Mouse (Mus musculus) midbrain, embryonic 13.5 days (tissue): ENCODE results near the gene Rhob. TPM values are rescaled to one million over a fixed set of nuclear protein-coding genes. Genes with fewer than 3 reads are reported as not detected.
A peak's percentile ranks its signal among the peaks of the same experiment; 100 is the strongest.
"Not testable (repeated sequence)": the region's sequence is repeated elsewhere in the genome, so short reads cannot be mapped to it uniquely, and the experiment has no call there.

Experiments
- ATAC-seq: fragments of 200-750 bp; cut with Nextera tagmentation; 2 replicates; pipeline ENCODE4 v1.8.0; 2017; ENCODE audit warnings: mild to moderate bottlenecking, moderate TSS enrichment, moderate library complexity
- H3K27ac ChIP-seq: fragments of 300-500 bp; sonication (generic); 2 replicates; pipeline ENCODE4 v1.5.1; 2015; ENCODE audit warnings: inconsistent platforms, mild to moderate bottlenecking, moderate library complexity
- H3K27me3 ChIP-seq: fragments of 300-500 bp; sonication (generic); 2 replicates; pipeline ENCODE4 v1.6.1; 2015; ENCODE audit warnings: mild to moderate bottlenecking, inconsistent platforms
- H3K36me3 ChIP-seq: fragments of 300-500 bp; sonication (generic); 2 replicates; pipeline ENCODE4 v1.6.1; 2015; ENCODE audit warnings: mild to moderate bottlenecking, inconsistent platforms
- H3K4me1 ChIP-seq: fragments of 300-500 bp; sonication (generic); replicated peaks from 2 replicates; pipeline ENCODE4 v1.6.1; 2015; ENCODE audit warnings: inconsistent platforms
- H3K4me2 ChIP-seq: fragments of 300-500 bp; sonication (generic); replicated peaks from 2 replicates; pipeline ENCODE4 v1.6.1; 2015; ENCODE audit warnings: moderate library complexity, mild to moderate bottlenecking, inconsistent platforms
- H3K4me3 ChIP-seq: fragments of 300-500 bp; sonication (generic); replicated peaks from 2 replicates; pipeline ENCODE4 v1.5.1; 2015; ENCODE audit warnings: mild to moderate bottlenecking, inconsistent platforms
- H3K9ac ChIP-seq: fragments of 300-500 bp; sonication (generic); replicated peaks from 2 replicates; pipeline ENCODE4 v1.6.1; 2015; ENCODE audit warnings: mild to moderate bottlenecking, inconsistent platforms
- H3K9me3 ChIP-seq: fragments of 300-500 bp; sonication (generic); 2 replicates; pipeline ENCODE4 v1.6.1; 2016; ENCODE audit warnings: mild to moderate bottlenecking, inconsistent platforms
- WGBS: fragments of 180-500 bp; shearing (Covaris S2); methylation state at CpG from one replicate; pipeline ENCODE4 v1.1.7; 2015; 5-methylcytosine and 5-hydroxymethylcytosine counted together
- polyA plus RNA-seq: library from polyadenylated mRNA; unstranded; fragments of >200 nt; fragmentation: Nextera tagmentation; extraction: Ambion mirVana; gene quantifications from 2 replicates; pipeline ENCODE4 v1.2.1, GENCODE M21; 2015

The Rhob gene
- polyA plus RNA-seq, 1 experiment from 2014 or later, result 67.8 TPM

DNA sequence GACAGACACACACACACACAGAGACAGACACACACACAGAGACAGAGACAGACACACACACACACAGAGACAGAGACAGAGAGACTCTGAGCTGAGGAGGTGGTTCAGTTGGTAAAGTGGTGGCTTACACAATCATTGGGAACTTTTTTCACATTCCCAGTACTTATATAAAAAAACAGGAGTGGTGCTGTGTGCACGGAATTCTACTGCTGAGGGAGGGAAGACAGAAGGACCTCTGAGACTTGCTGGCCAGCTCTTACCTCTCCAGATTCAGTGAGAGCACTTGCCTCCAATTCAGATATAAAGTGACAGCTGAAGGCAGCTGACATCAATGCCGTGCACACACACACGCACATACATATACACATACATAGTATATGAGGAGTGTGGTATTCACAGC lies 34.1 kb downstream of the Rhob start:
- H3K4me1 ChIP-seq, result peaks cover 15% of the 10 kb centered on the region
- no peak overlapping the region for H3K9ac ChIP-seq
- no peak overlapping the region for H3K27ac ChIP-seq
- no peaks in the 10 kb centered on the region for H3K27me3 ChIP-seq
- ATAC-seq, result no peak
- no peak overlapping the region for H3K4me2 ChIP-seq
- WGBS, result 84% methylated on average over 3 of the region's 3 CpGs
- no peaks in the 10 kb centered on the region for H3K36me3 ChIP-seq
- no peaks in the 10 kb centered on the region for H3K9me3 ChIP-seq
- H3K4me3 ChIP-seq, result no peak overlapping the region

GRCm38 (mm10) chr12:8464961-8465360 lies 34.8 kb downstream of the Rhob start:
- no peak overlapping the region for H3K4me2 ChIP-seq
- no peaks in the 10 kb centered on the region for H3K27me3 ChIP-seq
- no peak overlapping the region for H3K9ac ChIP-seq
- WGBS, result 89% methylated on average over 5 of the region's 5 CpGs
- H3K4me1 ChIP-seq, result peaks cover 15% of the 10 kb centered on the region
- no peak for ATAC-seq
- H3K36me3 ChIP-seq, result no peaks in the 10 kb centered on the region
- H3K4me3 ChIP-seq, result no peak overlapping the region
- no peak overlapping the region for H3K27ac ChIP-seq
- H3K9me3 ChIP-seq, result no peaks in the 10 kb centered on the region

DNA sequence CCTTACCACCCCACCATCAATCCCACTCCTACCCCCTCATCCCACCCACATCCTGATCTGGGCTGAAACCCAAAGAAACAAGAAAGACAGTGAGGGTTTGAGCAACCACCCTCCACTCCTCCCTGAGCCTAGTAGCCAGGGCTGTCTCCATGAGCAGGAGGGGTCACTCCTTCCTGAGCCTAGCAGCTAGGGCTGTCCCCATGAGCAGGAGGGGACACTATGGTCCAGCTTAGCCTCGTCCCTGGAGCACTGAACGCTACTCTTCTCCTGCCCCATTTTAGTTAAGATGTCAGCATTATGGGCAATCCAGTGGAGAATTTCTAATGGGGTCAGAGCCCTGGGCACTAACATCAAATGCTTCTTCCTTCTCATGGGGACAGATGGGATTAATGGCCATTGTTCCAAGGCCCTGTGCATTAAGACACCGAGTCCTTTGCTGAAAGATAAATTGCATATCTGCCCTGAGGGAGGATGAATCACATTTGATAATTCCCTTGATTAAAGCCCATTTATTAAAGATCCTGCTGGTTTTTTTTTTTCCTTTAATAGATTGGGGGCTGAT lies 36.1 kb downstream of the Rhob start:
- Histone ChIP-seq H3K9ac (no peak overlapping the region), H3K4me2 (no peak overlapping the region), H3K4me1 (peaks cover 15% of the 10 kb centered on the region), H3K4me3 (no peak overlapping the region), H3K27ac (no peak overlapping the region), H3K9me3 (no peaks in the 10 kb centered on the region), H3K27me3 (no peaks in the 10 kb centered on the region), H3K36me3 (no peaks in the 10 kb centered on the region)
- 9% methylated on average over 3 of the region's 3 CpGs for WGBS
- peak; percentile 53; the same call in 1 of the 2 replicates for ATAC-seq

DNA sequence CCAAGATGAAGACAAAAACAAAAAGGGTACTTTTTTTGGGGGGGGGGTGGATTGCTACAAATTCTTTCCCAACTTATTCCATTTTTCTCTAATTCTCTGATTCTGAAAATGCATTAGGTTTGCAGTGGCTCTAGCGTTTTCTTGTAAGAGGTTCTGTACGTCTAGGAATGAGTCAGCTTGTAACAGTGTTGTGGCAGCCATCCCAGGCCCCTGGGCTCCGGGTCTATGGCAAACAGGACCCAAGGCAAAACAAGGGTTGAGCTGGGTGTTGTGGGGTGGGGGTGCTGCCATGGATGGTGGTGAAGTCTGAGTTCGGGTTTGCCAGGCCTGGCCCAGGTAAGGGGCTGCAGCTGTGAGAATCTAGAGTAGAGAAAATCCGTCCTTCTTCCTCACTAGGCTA lies 37.3 kb downstream of the Rhob start:
- H3K9ac ChIP-seq, result no peak overlapping the region
- no peak overlapping the region for H3K27ac ChIP-seq
- H3K36me3 ChIP-seq, result no peaks in the 10 kb centered on the region
- WGBS, result 91% methylated on average over 5 of the region's 5 CpGs
- ATAC-seq, result no peak
- no peaks in the 10 kb centered on the region for H3K9me3 ChIP-seq
- H3K27me3 ChIP-seq, result no peaks in the 10 kb centered on the region
- no peak overlapping the region for H3K4me3 ChIP-seq
- peaks cover 14% of the 10 kb centered on the region for H3K4me1 ChIP-seq
- no peak overlapping the region for H3K4me2 ChIP-seq

DNA sequence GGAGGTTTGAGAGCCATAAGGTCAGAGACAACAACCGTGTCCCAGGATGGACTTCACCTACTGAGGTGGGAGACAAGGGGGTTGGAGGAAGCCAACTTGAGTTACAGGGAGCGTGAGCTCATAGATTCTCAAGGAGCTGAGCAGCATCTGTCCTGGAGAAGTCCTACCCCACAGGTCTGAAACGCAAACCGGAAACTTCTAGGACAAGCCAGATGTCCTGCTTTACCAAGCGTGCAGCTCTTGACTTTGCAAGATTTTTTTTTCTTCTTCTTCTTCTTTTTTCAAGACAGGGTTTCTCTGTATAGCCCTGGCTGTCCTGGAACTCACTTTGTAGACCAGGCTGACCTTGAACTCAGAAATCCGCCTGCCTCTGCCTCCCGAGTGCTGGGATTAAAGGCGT lies 38.2 kb downstream of the Rhob start:
- H3K9me3 ChIP-seq, H3K27ac ChIP-seq, H3K36me3 ChIP-seq, H3K4me3 ChIP-seq, H3K27me3 ChIP-seq, H3K4me2 ChIP-seq, H3K9ac ChIP-seq, ATAC-seq: not testable (repeated sequence)
- 95% methylated on average over 8 of the region's 8 CpGs for whole genome bisulfite sequencing
- H3K4me1 ChIP-seq, result peaks cover 11% of the 10 kb centered on the region

DNA sequence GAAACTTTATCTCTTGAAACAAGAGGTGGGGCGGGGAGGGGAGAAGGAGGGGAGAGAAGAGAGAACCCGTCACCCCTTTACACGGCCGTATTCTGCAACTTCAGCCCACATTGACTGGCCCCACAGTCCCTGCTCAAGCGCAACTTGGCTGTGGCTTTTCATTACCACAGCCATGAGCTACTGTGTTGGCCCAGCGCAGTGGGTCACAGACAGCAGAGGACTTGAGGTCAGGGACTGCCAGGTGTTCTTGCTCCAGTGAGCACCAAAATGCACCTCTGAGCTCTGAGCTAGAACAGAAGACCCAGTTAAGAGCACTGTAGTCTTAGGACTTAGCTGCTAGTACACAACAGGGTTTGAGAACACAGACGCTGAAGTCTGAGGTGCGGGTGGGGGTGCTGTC lies 41.4 kb downstream of the Rhob start:
- Histone ChIP-seq H3K4me2 (no peak overlapping the region), H3K4me3 (no peak overlapping the region), H3K4me1 (peaks cover 2% of the 10 kb centered on the region), H3K27ac (no peak overlapping the region), H3K36me3 (no peaks in the 10 kb centered on the region), H3K27me3 (no peaks in the 10 kb centered on the region), H3K9me3 (no peaks in the 10 kb centered on the region), H3K9ac (no peak overlapping the region)
- WGBS, result 88% methylated on average over 8 of the region's 8 CpGs
- no peak for ATAC-seq

GRCm38 (mm10) chr12:8457052-8457451 lies 42.8 kb downstream of the Rhob start:
- Histone ChIP-seq H3K27me3 (no peaks in the 10 kb centered on the region), H3K4me2 (no peak overlapping the region), H3K36me3 (no peaks in the 10 kb centered on the region), H3K4me1 (no peaks in the 10 kb centered on the region), H3K4me3 (no peak overlapping the region), H3K9ac (no peak overlapping the region), H3K27ac (no peak overlapping the region), H3K9me3 (no peaks in the 10 kb centered on the region)
- ATAC-seq, result no peak
- WGBS, result 77% methylated on average over 5 of the region's 5 CpGs

DNA sequence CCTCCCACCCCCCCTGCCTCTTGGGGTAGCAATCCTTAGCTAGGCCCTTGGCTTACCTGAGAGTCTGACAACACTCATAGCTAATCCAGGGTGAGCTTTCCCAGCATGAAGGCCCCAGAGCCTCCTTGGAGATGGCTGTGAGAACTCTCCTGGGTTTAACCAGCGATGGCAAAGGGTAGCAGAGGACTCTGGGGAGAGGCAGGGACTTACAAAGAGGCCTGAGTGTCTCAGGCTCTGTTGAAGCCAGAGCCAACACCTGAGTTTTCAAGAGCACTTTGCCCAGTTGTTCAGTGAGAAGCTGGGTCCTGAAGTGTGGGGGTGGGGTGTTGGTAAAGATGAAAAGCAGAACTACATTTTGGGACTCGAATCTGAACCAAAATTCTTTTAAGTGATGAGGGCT lies 44.8 kb downstream of the Rhob start:
- Histone ChIP-seq H3K36me3 (no peaks in the 10 kb centered on the region), H3K9ac (no peak overlapping the region), H3K4me3 (no peak overlapping the region), H3K27ac (no peak overlapping the region), H3K9me3 (no peaks in the 10 kb centered on the region), H3K4me2 (no peak overlapping the region), H3K4me1 (0 out of 2 replicates have a peak, but pooled peaks cover 3% of the 10 kb centered on the region), H3K27me3 (no peaks in the 10 kb centered on the region)
- no peak for ATAC-seq
- 64% methylated on average over 2 of the region's 2 CpGs for WGBS

DNA sequence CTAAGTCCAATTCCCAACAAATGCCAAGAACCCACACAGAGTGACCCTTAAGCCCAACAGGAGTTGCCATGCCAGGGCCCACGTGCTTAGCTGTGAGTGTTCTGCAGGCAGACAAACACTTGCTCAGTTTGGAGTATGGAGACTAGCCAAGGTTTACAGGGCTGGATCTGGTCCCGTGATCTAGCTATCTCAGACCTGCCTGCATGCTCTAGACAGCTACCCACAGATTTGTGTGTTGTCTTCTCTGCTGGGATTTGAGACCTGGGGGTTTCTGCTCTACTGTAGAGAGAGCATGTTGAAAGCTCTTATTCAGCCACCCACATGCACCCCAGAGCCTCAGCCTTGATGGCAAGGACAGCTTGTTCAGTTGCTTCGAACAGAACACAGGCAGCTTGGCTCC lies 45.3 kb downstream of the Rhob start:
- no peak overlapping the region for H3K4me3 ChIP-seq
- WGBS, result 80% methylated on average over 3 of the region's 3 CpGs
- H3K36me3 ChIP-seq, result no peaks in the 10 kb centered on the region
- H3K27ac ChIP-seq, result no peak overlapping the region
- H3K9me3 ChIP-seq, result no peaks in the 10 kb centered on the region
- no peak overlapping the region for H3K9ac ChIP-seq
- ATAC-seq, result no peak
- H3K27me3 ChIP-seq, result no peaks in the 10 kb centered on the region
- H3K4me2 ChIP-seq, result no peak overlapping the region
- 0 out of 2 replicates have a peak, but pooled peaks cover 3% of the 10 kb centered on the region for H3K4me1 ChIP-seq

GRCm38 (mm10) chr12:8452766-8453621 lies 46.8 kb downstream of the Rhob start:
- H3K4me3 ChIP-seq, result no peak overlapping the region
- 87% methylated on average over 7 of the region's 7 CpGs for WGBS
- H3K9me3 ChIP-seq, result no peaks in the 10 kb centered on the region
- no peak for ATAC-seq
- no peak overlapping the region for H3K27ac ChIP-seq
- no peak overlapping the region for H3K4me2 ChIP-seq
- no peak overlapping the region for H3K9ac ChIP-seq
- no peaks in the 10 kb centered on the region for H3K27me3 ChIP-seq
- H3K36me3 ChIP-seq, result no peaks in the 10 kb centered on the region
- H3K4me1 ChIP-seq, result 0 out of 2 replicates have a peak, but pooled peaks cover 3% of the 10 kb centered on the region

- H3K27ac ChIP-seq, result no peak overlapping the region
- H3K4me1 ChIP-seq, result peaks cover 10% of the 10 kb centered on the region; the same call in 1 of the 2 replicates
- 0 out of 2 replicates have a peak, but pooled peaks cover 2% of the 10 kb centered on the region for H3K27me3 ChIP-seq
- ATAC-seq, result 0 out of 2 replicates have a peak, but pooled peaks have one; percentile 50
- no peak overlapping the region for H3K4me2 ChIP-seq
- no peak overlapping the region for H3K4me3 ChIP-seq
- H3K9ac ChIP-seq, result no peak overlapping the region
- H3K9me3 ChIP-seq, result no peaks in the 10 kb centered on the region
- 29% methylated on average over 7 of the region's 7 CpGs for WGBS
- H3K36me3 ChIP-seq, result no peaks in the 10 kb centered on the region
Observed at GRCm38 (mm10) chr12:8451571-8452485, 48.0 kb downstream of the Rhob start.

GRCm38 (mm10) chr12:8450639-8451038 lies 49.2 kb downstream of the Rhob start:
- Histone ChIP-seq H3K4me3 (no peak overlapping the region), H3K4me1 (peaks cover 11% of the 10 kb centered on the region; the same call in 1 of the 2 replicates), H3K4me2 (no peak overlapping the region), H3K9ac (no peak overlapping the region), H3K36me3 (no peaks in the 10 kb centered on the region), H3K27ac (no peak overlapping the region), H3K27me3 (0 out of 2 replicates have a peak, but pooled peaks cover 2% of the 10 kb centered on the region), H3K9me3 (no peaks in the 10 kb centered on the region)
- peak; percentile 53 for ATAC-seq
- WGBS, result 68% methylated on average over 6 of the region's 6 CpGs
